Comparison of ENCODE assay signal across 23 mouse cellular contexts in genomic region chr1:20544526-20544925, GRCm38 (mm10).
DNase-seq lines count a peak whose midpoint lies in the region; ATAC-seq and TF ChIP-seq lines count a peak whose summit lies in the region.
"Had no signal": no experiment of that assay in that cellular context is flagged by ENCODE, and none has a peak within 500 bp of the region (broad histone marks: within the 10 kb centered on the region; RNA-seq: fewer than 3 reads in every experiment).

No protein-coding gene starts in this region.

- no peak overlapping the region for H3K27ac ChIP-seq in kidney, postnatal 0 days
- H3K27ac ChIP-seq in kidney, embryonic 15.5 days: no peak overlapping the region
- no peak overlapping the region for H3K27ac ChIP-seq in liver, postnatal 0 days (ENCODE audit: low read depth)
- H3K27ac ChIP-seq in stomach, postnatal 0 days (replicated peaks): no peak overlapping the region
- H3K27ac ChIP-seq: embryonic facial prominence, embryonic 13.5 days; gastrocnemius, adult 2 months; heart, embryonic 15.5 days; hindbrain, embryonic 13.5 days; hindbrain, postnatal 0 days had no signal

- no peaks in the 10 kb centered on the region for H3K36me3 ChIP-seq in kidney, postnatal 0 days (ENCODE audit: insufficient read depth, low read length)
- H3K36me3 ChIP-seq in kidney, embryonic 15.5 days: 0 out of 2 replicates have a peak, but pooled peaks cover 4% of the 10 kb centered on the region
- no peaks in the 10 kb centered on the region for H3K36me3 ChIP-seq in liver, postnatal 0 days (replicated peaks; ENCODE audit: insufficient read depth, low read length)
- no peaks in the 10 kb centered on the region for H3K36me3 ChIP-seq in G1E (replicated peaks)
- H3K36me3 ChIP-seq in stomach, postnatal 0 days (ENCODE audit: control insufficient read depth, insufficient read depth, low read length): no peaks in the 10 kb centered on the region
- H3K36me3 ChIP-seq: embryonic facial prominence, embryonic 13.5 days; heart, embryonic 15.5 days; hindbrain, embryonic 13.5 days had no signal

- H3K4me2 ChIP-seq in kidney, postnatal 0 days (ENCODE audit: low read length): no peak overlapping the region
- H3K4me2 ChIP-seq in kidney, embryonic 15.5 days: no peak overlapping the region
- H3K4me2 ChIP-seq in liver, postnatal 0 days (ENCODE audit: low read depth, low read length): no peak overlapping the region
- no peak overlapping the region for H3K4me2 ChIP-seq in stomach, postnatal 0 days (replicated peaks; ENCODE audit: low read depth)
- H3K4me2 ChIP-seq: embryonic facial prominence, embryonic 13.5 days; heart, embryonic 11.5 days; heart, embryonic 15.5 days; hindbrain, embryonic 13.5 days had no signal

- H3K9ac ChIP-seq in kidney, postnatal 0 days (ENCODE audit: low read depth, low read length): no peak overlapping the region
- H3K9ac ChIP-seq in kidney, embryonic 15.5 days: no peak overlapping the region
- H3K9ac ChIP-seq in liver, postnatal 0 days (replicated peaks): no peak overlapping the region
- H3K9ac ChIP-seq in stomach, postnatal 0 days (ENCODE audit: low read length): no peak overlapping the region
- H3K9ac ChIP-seq: embryonic facial prominence, embryonic 13.5 days; heart, embryonic 15.5 days; hindbrain, embryonic 13.5 days had no signal

- no peak overlapping the region for H3K4me3 ChIP-seq in kidney, postnatal 0 days (replicated peaks; ENCODE audit: low read depth, low read length)
- H3K4me3 ChIP-seq in kidney, embryonic 15.5 days (replicated peaks): no peak overlapping the region
- no peak overlapping the region for H3K4me3 ChIP-seq in liver, postnatal 0 days (ENCODE audit: low read depth, low read length)
- H3K4me3 ChIP-seq in G1E (ENCODE audit: low read depth, low read length): no peak overlapping the region
- H3K4me3 ChIP-seq in stomach, postnatal 0 days (ENCODE audit: low read depth, low read length): no peak overlapping the region
- H3K4me3 ChIP-seq: embryonic facial prominence, embryonic 13.5 days; gastrocnemius, adult 2 months; heart, embryonic 15.5 days; hindbrain, embryonic 13.5 days had no signal

- 72% methylated on average over 4 of the region's 4 CpGs for WGBS in kidney, postnatal 0 days
- WGBS in kidney, embryonic 15.5 days: 61% methylated on average over 4 of the region's 4 CpGs
- WGBS in liver, postnatal 0 days (ENCODE audit: insufficient replicate concordance): 65% methylated on average over 4 of the region's 4 CpGs
- 66% methylated on average over 4 of the region's 4 CpGs for WGBS in stomach, postnatal 0 days

- H3K9me3 ChIP-seq in kidney, postnatal 0 days (replicated peaks; ENCODE audit: low read length): no peaks in the 10 kb centered on the region
- H3K9me3 ChIP-seq in kidney, embryonic 15.5 days (replicated peaks): no peaks in the 10 kb centered on the region
- H3K9me3 ChIP-seq in liver, postnatal 0 days (ENCODE audit: low read length): no peaks in the 10 kb centered on the region
- no peaks in the 10 kb centered on the region for H3K9me3 ChIP-seq in G1E (replicated peaks)
- no peaks in the 10 kb centered on the region for H3K9me3 ChIP-seq in stomach, postnatal 0 days (ENCODE audit: control insufficient read depth, low read length)
- H3K9me3 ChIP-seq: embryonic facial prominence, embryonic 13.5 days; heart, embryonic 15.5 days; hindbrain, embryonic 13.5 days had no signal

- H3K27me3 ChIP-seq in kidney, postnatal 0 days (ENCODE audit: insufficient read depth, low read length): no peaks in the 10 kb centered on the region
- H3K27me3 ChIP-seq in kidney, embryonic 15.5 days: no peaks in the 10 kb centered on the region
- no peaks in the 10 kb centered on the region for H3K27me3 ChIP-seq in liver, postnatal 0 days (ENCODE audit: insufficient read depth, low read length)
- H3K27me3 ChIP-seq in G1E (ENCODE audit: insufficient read depth, low read length): no peaks in the 10 kb centered on the region
- H3K27me3 ChIP-seq in stomach, postnatal 0 days (ENCODE audit: control insufficient read depth, insufficient read depth, low read length): no peaks in the 10 kb centered on the region
- H3K27me3 ChIP-seq: CH12.LX; embryonic facial prominence, embryonic 13.5 days; heart, embryonic 15.5 days; hindbrain, embryonic 13.5 days had no signal

- no peaks in the 10 kb centered on the region for H3K4me1 ChIP-seq in kidney, postnatal 0 days (replicated peaks; ENCODE audit: insufficient read depth, low read length)
- H3K4me1 ChIP-seq in kidney, embryonic 15.5 days: no peaks in the 10 kb centered on the region
- no peaks in the 10 kb centered on the region for H3K4me1 ChIP-seq in liver, postnatal 0 days (ENCODE audit: insufficient read depth)
- H3K4me1 ChIP-seq in G1E (ENCODE audit: insufficient read depth, low read depth, low read length): no peaks in the 10 kb centered on the region
- no peaks in the 10 kb centered on the region for H3K4me1 ChIP-seq in stomach, postnatal 0 days (replicated peaks; ENCODE audit: control insufficient read depth, insufficient read depth)
- H3K4me1 ChIP-seq: embryonic facial prominence, embryonic 13.5 days; heart, embryonic 15.5 days; hindbrain, embryonic 13.5 days had no signal

- peak; percentile 16; the same call in 1 of the 2 replicates for TF ChIP-seq CTCF in kidney, postnatal 0 days (IDR thresholded peaks at IDR 0.05; ENCODE audit: low read depth)
- TF ChIP-seq CTCF in liver, postnatal 0 days (IDR thresholded peaks at IDR 0.05; ENCODE audit: low read depth): 0 out of 2 replicates have a peak, but pooled peaks have one; percentile 1
- TF ChIP-seq CTCF in G1E (IDR thresholded peaks at IDR 0.05; ENCODE audit: low read depth, low read length): 0 out of 2 replicates have a peak, but pooled peaks have one; percentile 28
- TF ChIP-seq CTCF in stomach, postnatal 0 days (IDR thresholded peaks at IDR 0.05; ENCODE audit: low read depth): 0 out of 2 replicates have a peak, but pooled peaks have one; percentile 9

- ATAC-seq in kidney, postnatal 0 days (replicated peaks; ENCODE audit: low FRiP score, low read depth): no peak
- no peak for ATAC-seq in kidney, embryonic 15.5 days (replicated peaks; ENCODE audit: low FRiP score)
- ATAC-seq in liver, postnatal 0 days: no peak
- no peak for ATAC-seq in G1E (ENCODE audit: extremely low read depth, insufficient number of reproducible peaks, low FRiP score, poor library complexity, severe bottlenecking)
- no peak for ATAC-seq in stomach, postnatal 0 days (ENCODE audit: low FRiP score, low TSS enrichment)
- ATAC-seq: activated CD4-positive, CD25-positive, alpha-beta regulatory T cell, adult 4 months; forebrain, embryonic 14.5 days; hindbrain, postnatal 0 days had no signal

- no peak for TF ChIP-seq EP300 in liver, postnatal 0 days (IDR thresholded peaks at IDR 0.05; ENCODE audit: low read depth)
- no peak for TF ChIP-seq EP300 in stomach, postnatal 0 days (optimal IDR thresholded peaks at IDR 0.05)

- no peak for DNase-seq in kidney, postnatal 0 days (ENCODE audit: low spot score)
- no peak for DNase-seq in liver, postnatal 0 days
- DNase-seq in liver: no peak
- no peak for DNase-seq in G1E (ENCODE audit: low spot score)
- DNase-seq in stomach, postnatal 0 days (ENCODE audit: low spot score): no peak
- DNase-seq in cerebellum, postnatal 36 days: no peak
- DNase-seq in adrenal gland, postnatal 10 days: no peak
- DNase-seq: cerebellum, adult 11 months; cerebellum, adult 8-10 months; cerebellum, postnatal 14 days; gastrocnemius, adult 2 months; heart, adult 18-20 months; heart, postnatal 14 days; kidney, adult 18-20 months had no signal
